Mouse (Mus musculus) bone marrow macrophage, adult 2 months (primary cell): ENCODE results near the gene Cbfa2t2. TPM values are rescaled to one million over a fixed set of nuclear protein-coding genes. Genes with fewer than 3 reads are reported as not detected.
A peak's percentile ranks its signal among the peaks of the same experiment; 100 is the strongest.

Experiments used
- H3K27ac ChIP-seq: 2 replicates; pipeline ENCODE4 v1.5.1; 2012; ENCODE audit warnings: low read depth, low read length; ENCODE audit not compliant: insufficient read depth
- H3K4me1 ChIP-seq: 2 replicates; pipeline ENCODE4 v1.6.1; 2012; ENCODE audit warnings: low read length; ENCODE audit not compliant: control insufficient read depth, insufficient read depth
- H3K4me3 ChIP-seq: 2 replicates; pipeline ENCODE4 v1.5.1; 2012; ENCODE audit warnings: mild to moderate bottlenecking, low read length, moderate library complexity; ENCODE audit not compliant: insufficient read depth
- CTCF ChIP-seq: IDR thresholded peaks from 2 replicates; pipeline ENCODE4 v1.5.1; 2012; ENCODE audit warnings: low read depth, mild to moderate bottlenecking, low read length, moderate library complexity
- POLR2A ChIP-seq: IDR thresholded peaks from 2 replicates; pipeline ENCODE4 v1.6.1; 2012; ENCODE audit warnings: mild to moderate bottlenecking, low read depth, low read length, borderline replicate concordance
- polyA plus RNA-seq: library from polyadenylated mRNA; stranded (reverse); fragments of >200 nt; gene quantifications from 2 replicates; pipeline ENCODE4 v1.2.4, GENCODE M21; 2012; ENCODE audit not compliant: missing spikeins, insufficient read depth, insufficient read length

The Cbfa2t2 gene
- polyA plus RNA-seq, 1 experiment, result 16.5 TPM

- Histone ChIP-seq H3K4me3 (no peak overlapping the region), H3K4me1 (peaks cover 11% of the 10 kb centered on the region), H3K27ac (no peak overlapping the region)
- TF ChIP-seq CTCF (no peak), POLR2A (no peak)
These were observed 11.5 kb downstream of the Cbfa2t2 start for GRCm38 (mm10) chr2:154447821-154448220.

- no peak for TF ChIP-seq POLR2A
- TF ChIP-seq CTCF, result no peak
- H3K27ac ChIP-seq, result no peak overlapping the region
- no peak overlapping the region for H3K4me3 ChIP-seq
- peaks cover 11% of the 10 kb centered on the region for H3K4me1 ChIP-seq
These were observed 12.4 kb downstream of the Cbfa2t2 start for GRCm38 (mm10) chr2:154448633-154449032.

- Histone ChIP-seq H3K27ac (no peak overlapping the region), H3K4me3 (no peak overlapping the region), H3K4me1 (peaks cover 7% of the 10 kb centered on the region)
- TF ChIP-seq POLR2A, result no peak
- TF ChIP-seq CTCF, result no peak
These were observed 16.7 kb downstream of the Cbfa2t2 start for GRCm38 (mm10) chr2:154452951-154453350.

- H3K4me1 ChIP-seq, result peaks cover 7% of the 10 kb centered on the region
- no peak overlapping the region for H3K27ac ChIP-seq
- no peak for TF ChIP-seq CTCF
- no peak for TF ChIP-seq POLR2A
- H3K4me3 ChIP-seq, result no peak overlapping the region
These were observed 17.8 kb downstream of the Cbfa2t2 start for GRCm38 (mm10) chr2:154454099-154454498.

GRCm38 (mm10) chr2:154454605-154455004, 18.3 kb downstream of the Cbfa2t2 start:
- peaks cover 7% of the 10 kb centered on the region for H3K4me1 ChIP-seq
- H3K4me3 ChIP-seq, result no peak overlapping the region
- no peak overlapping the region for H3K27ac ChIP-seq
- TF ChIP-seq POLR2A, result no peak
- TF ChIP-seq CTCF, result no peak

GRCm38 (mm10) chr2:154455776-154456175, 19.5 kb downstream of the Cbfa2t2 start:
- Histone ChIP-seq H3K27ac (no peak overlapping the region), H3K4me1 (peaks cover 9% of the 10 kb centered on the region), H3K4me3 (no peak overlapping the region)
- TF ChIP-seq CTCF (no peak), POLR2A (no peak)

- H3K4me1 ChIP-seq, result peaks cover 9% of the 10 kb centered on the region
- TF ChIP-seq CTCF, result no peak
- TF ChIP-seq POLR2A, result no peak
- no peak overlapping the region for H3K4me3 ChIP-seq
- no peak overlapping the region for H3K27ac ChIP-seq
These were observed 20.3 kb downstream of the Cbfa2t2 start for GRCm38 (mm10) chr2:154456621-154457020.

- Histone ChIP-seq H3K4me1 (peaks cover 21% of the 10 kb centered on the region), H3K4me3 (no peak overlapping the region), H3K27ac (no peak overlapping the region)
- TF ChIP-seq CTCF (no peak), POLR2A (no peak)
These were observed 23.0 kb downstream of the Cbfa2t2 start for GRCm38 (mm10) chr2:154459262-154459661.

- no peak overlapping the region for H3K27ac ChIP-seq
- TF ChIP-seq POLR2A (no peak), CTCF (no peak)
- peaks cover 19% of the 10 kb centered on the region for H3K4me1 ChIP-seq
These were observed 23.6 kb downstream of the Cbfa2t2 start for GRCm38 (mm10) chr2:154459851-154460250.

GRCm38 (mm10) chr2:154463621-154464198, 27.4 kb downstream of the Cbfa2t2 start:
- peaks cover 24% of the 10 kb centered on the region for H3K4me1 ChIP-seq
- no peak overlapping the region for H3K4me3 ChIP-seq
- TF ChIP-seq CTCF (no peak), POLR2A (no peak)
- peak overlapping the region; percentile 35 for H3K27ac ChIP-seq

More at GRCm38 (mm10) chr2:154459851-154460250, 23.6 kb downstream of the Cbfa2t2 start:
- no peak overlapping the region for H3K4me3 ChIP-seq

GRCm38 (mm10) chr2:154465914-154466335, 29.6 kb downstream of the Cbfa2t2 start:
- Histone ChIP-seq H3K4me3 (no peak overlapping the region), H3K27ac (no peak overlapping the region), H3K4me1 (peaks cover 22% of the 10 kb centered on the region)
- no peak for TF ChIP-seq POLR2A
- no peak for TF ChIP-seq CTCF
